Mouse (Mus musculus) cerebellum, postnatal 4 days (tissue): Measurements from ENCODE around the gene Lrrn4.

Experiments
- DNase-seq, 2 experiments: peaks; one replicate each; pipeline ENCODE4 v3.0.0; 2022; ENCODE audit warnings: low spot score in 2 of 2, mixed read lengths in 1 of 2

Gene Lrrn4

DNA sequence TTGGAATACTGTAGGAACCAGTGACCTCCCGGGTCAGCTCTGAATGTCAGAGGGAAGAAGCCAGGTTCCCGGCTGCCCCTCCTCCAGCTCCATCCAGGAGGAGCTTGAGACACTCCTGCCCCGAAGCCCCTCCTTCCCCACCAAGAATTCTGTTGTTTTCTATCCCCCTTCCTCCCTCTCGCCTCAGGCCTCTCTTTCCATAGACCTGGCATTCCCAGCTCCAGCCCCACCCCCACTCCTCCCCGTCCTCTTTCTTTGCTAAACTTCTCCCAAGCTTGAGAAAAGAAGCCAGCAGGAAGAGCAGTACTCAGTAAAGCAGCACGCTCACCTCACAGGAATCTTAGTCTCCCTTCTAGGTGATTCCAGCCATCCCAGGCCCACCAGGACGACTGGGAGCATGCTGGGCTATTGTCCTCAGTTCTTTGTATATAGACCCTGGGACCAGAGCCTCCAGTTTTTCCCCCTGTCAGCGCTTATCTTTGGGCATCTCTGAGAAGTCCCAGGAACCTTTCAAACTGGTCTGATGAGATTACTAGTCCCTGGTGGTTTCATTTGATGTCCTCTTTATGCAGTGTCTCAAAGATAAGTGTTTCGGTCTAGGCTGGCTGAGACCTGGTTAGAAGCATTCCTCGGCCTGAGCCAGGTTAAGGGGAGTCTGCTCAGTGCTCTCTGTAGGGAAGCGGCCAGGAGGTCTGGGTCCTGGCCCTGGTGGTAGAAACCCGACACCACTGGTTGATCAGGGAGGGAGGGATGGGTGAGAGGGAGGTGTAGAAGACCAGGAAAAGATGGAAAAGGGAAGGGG, at the start of gene Lrrn4:
Gene Lrrn4, minus strand, starts transcription at position 48 of the 802 bp plus-strand sequence.
- no peak for DNase-seq

DNA sequence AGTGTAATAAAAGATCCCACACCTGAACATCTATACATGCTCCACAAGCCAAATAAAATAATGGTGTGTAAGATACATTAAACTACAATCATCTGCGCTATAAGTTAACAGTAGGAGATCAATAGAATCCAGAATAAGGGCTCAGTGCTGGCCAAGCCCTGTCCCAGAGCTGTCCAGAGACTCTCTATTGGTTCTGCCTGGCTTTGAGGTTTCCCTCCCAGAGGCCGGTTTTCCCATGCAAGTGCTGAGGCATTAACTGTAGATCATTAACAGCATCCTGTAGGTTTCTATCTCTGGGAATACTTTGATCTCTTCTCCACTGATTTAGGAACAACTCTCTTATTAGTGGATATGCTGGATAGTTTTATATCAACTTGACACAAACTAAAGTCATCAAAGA, 48.3 kb upstream of the Lrrn4 start:
- DNase-seq, result no peak

DNA sequence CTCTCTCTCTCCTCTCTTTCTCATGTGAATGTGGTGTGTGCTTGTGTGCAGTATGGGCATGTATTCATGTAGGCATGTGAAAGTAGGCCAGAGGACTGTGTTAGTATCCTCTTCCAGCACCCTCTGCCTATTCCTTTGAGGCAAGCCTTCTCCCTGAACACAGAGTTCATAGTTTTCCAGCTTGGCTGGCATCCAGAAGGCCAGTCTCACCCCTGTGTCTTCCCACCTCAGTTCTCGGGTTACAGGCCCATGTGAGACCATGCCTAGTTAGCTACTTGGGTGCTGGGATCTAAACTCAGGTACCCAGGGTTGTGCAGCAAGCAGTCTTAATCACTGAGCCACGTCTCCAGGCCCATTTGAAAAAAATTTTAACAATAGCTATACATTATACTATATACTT, 47.2 kb upstream of the Lrrn4 start:
- no peak for DNase-seq

DNA sequence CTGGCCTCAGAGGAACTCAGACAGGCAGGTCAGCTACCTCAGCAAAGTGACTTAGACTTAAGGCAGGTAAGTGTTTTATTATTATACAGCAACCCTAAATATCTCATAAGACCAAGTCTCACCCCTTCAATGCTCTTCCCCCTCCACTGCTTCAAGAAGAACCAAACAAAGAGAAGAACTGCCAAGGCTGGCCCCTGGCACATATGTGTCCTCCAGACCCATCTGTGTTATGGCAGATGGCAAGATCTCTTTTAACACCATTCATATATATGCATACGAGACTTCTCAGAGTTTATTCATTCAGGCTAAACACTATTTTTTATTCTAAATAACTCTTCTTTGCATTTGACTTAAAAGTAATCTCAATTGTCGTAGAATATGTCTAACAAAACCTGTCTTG, 46.6 kb upstream of the Lrrn4 start:
- DNase-seq, result no peak

DNA sequence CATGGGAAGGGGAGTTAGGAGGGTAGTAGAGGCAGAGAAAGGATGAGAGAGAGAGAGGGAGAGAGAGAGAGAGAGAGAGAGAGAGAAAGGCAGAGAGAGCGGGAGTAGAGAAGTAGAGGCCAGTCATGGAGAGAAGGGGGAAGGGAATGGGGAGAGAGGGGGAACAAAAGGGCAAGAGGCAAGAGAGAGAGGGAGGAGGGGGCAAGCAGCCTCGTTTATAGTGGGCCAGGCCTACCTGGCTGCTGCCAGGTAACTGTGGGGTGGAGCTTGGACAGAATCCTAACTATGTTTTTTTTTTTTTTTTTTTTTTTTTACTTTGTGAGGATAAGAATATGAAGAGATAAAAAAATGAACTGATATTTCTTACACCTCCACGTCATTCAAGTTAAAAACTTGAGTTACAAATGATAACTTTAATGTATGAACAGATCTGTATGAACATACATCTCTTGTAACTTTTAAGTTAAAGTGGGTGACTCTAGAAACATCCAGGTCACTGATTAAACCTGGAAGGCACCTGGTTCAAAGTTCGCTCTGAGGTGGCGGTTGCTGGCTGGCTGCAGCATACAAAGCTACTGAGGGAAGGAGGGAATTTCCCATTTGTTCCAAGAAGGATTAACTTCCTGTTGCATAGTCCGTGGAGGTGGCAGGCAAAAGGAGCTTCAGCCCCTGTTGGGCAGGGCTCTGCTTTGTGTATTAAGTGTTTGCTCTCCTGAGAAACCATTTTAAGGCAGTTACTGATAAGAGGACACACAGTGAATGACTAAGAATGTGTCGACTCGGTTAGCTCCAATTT, 42.8 kb upstream of the Lrrn4 start:
- DNase-seq, result no peak

DNA sequence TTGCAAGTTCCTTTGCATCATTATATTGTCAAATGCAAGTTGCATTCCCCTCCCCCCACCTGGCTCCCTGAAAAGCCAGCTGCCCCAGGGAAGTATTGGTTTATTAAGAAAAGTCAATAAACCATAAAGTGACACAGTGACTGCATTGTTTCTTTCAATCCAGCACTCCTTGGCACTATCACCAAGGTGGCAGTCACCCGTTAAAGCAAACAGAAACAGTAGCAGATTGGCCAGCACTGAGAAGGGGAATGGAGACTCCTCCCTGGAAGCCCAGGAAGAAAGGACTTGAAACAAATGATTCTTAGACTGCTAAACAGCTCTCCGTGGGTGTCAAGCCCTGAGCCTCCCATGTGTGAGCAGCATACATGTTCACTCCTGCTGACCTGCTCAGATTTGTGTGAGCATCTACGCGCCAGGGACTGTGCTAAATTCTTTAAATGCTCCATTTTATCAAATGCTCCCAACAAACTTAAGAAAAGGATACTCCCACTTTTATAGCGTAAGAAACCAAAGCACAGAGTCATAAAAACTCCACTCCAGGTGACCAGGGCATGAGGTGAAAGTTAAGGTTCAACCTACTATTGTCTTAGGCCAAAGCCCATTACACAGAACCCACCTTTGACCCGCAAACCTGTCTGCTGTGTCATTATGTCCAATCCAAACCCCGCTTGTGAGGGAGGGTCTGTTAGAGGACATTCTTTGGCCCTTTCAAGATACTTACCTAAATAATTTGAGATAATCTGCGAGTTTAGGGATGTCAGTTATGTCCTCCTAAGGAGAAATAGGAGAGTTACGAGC, 41.6 kb upstream of the Lrrn4 start:
- DNase-seq, result no peak

DNA sequence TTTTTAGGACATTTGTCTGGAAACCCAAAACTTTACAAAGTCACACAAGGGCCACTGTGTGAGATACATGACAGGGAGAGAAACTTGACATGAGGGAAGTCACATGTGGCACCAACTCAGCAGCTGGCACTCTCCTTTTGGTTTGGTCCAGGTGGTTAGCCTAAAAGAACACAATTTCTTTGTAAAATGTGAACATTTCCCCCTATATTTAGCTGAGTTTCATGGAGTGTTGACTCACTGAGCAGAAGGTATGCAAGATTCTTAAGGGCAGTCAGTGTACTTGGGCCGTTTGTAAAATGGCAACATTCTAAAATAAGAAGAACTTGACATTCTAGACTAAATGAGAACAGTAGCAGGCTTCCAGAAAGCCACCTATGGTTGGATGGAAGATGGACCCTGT, 34.1 kb upstream of the Lrrn4 start:
- DNase-seq, result no peak

DNA sequence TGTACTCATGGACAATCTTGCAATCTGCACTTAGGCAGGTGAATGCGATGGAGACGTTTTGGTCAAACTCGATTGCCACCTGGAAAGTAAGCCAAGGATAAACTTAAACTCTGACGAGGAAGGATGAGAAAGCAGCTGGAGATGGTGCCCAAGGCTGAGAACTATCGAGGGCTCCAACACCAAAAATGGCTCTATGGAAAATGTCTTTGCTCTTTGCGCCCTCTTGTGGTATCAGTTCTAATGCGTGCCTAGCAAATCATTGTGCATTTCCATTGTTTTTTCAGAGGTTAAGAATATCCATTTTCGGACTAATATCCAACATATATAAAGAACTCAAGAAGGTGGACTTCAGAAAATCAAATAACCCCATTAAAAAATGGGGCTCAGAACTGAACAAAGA, 26.1 kb upstream of the Lrrn4 start:
- DNase-seq, result peak in 1 of 2 experiments; percentile 32

DNA sequence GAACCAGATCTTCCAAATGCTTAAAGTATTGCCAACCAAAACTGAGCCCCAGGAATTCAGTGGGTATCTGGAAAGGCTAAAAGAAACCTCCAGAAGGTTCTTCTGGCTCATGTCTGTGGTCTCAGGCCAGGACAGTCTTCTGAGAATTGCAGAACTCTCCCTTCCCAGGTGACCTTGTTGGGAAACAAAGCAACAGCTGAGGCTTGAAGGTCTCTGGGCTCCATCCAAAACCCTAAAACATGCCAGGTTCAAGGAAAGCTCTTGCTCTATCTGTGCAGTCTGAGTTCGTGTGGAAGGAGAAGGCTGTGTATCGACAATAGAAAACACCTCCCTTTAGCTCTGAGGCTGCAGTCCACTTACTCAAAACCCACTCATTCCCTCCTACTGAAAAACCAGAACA, 24.3 kb upstream of the Lrrn4 start:
- DNase-seq, result no peak

DNA sequence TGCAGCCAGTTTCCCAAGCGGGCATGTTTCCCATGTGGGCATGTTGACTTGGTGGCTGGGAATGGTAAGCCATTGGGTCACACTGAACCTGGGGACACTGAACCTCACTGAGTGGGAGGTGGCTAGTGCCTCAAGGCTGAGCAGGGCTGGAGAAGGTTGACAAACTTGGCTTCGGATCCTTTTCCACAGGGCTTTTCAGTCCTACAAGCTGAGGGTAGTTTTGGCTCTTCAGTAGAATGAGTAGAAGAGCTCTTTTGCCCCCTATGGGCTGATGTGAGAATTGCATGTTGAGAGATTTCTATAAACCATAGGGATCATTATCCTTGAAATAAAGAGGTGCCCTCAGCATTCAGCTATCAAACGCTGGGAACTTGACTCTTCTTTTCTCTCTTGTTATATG, 22.8 kb upstream of the Lrrn4 start:
- DNase-seq, result peak in 1 of 2 experiments; percentile 54

DNA sequence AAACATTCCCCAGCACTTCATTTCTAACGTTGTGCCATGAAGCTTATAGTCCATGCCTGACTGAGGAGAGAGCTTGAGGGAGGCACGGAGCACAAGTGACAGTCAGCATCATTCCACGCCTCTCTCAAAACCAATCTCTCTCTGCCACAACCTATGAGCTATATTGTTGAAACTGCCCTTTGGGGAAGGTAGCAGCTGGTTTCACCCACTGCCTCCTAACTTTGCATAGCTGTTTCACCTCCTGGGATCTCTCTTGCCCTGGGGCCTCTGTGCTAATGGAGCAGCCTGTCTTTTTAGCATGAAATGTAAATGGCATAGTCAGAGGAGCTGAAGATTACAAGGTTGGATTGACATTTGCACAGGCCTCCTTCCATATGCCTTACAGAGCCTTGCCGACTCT, 21.4 kb upstream of the Lrrn4 start:
- DNase-seq, result no peak

DNA sequence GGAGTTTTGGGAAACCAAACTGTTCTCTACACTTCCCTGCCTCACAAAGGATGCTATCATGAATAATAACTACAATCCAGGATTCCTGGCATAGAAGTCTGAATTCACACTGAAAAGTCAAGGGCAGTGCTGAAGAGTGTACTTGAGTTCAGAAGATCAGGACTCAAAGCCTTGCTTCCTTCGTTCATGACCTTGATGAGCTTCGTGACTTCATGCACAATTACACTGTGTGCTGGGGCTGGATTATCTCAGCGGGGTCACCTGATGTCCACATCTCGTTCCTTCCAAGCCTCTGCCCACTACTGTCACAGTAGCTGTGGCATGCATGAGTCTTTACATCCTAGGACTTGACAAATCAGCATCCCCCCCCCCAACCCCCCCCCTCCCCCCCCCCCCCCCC, 20.9 kb upstream of the Lrrn4 start:
- DNase-seq, result no peak

DNA sequence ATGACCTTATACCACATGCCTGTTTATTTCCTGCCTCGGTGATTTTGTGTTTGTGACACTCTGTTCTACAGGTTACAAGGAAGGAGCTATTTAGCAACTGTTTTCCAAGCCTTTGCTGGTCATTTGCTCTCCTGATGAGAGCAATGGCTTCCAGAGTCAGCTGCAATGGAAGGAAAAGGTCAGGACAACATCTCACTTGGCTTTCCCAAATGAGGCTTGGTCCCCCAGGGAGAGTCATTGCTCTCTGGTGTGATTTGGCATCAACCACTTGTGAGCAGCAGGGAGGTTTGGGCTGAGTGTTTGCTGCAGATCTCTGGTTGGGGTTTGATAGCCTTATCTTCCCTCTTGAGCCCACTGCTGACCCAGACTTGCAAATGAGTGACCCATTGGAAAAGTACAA, 19.9 kb upstream of the Lrrn4 start:
- DNase-seq, result no peak

DNA sequence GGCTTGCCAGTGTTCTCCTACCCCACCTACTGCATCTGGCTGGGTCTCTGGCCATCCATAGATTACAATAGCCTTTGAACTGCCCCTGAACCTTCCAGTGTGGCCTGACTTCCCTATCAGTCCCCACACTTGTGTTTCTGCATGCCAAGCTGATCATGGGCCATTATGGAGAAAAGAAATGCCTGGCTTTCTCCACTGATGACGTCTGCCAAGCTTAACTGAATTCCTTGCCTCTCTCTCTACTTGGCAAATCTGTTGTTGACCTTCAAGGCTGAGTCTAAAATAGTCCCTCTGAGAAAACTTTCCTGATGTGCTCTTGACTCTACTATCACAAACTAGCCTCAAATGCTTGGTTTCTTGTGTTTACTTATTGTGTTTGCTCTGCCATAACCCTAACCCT, 17.5 kb upstream of the Lrrn4 start:
- no peak for DNase-seq

DNA sequence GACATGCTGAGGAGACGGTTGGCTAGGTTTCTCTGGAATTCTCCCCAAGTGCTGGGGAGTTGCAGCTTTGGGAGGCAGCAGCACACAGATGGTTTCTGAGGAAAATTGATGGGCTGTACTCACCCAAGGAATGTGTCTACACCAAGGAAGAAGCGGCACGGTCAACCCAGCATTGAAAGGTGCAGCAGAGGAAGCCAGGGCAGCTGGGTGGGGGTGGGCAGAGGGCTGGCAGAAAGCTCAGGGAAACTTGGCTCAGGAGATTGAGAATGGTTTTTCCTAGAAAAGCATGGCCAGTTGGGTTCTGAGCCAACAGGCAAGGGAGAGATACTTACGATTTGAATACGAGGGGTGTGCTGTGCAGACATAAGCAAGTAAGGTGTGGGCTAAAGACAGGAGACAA, 13.1 kb upstream of the Lrrn4 start:
- DNase-seq, result no peak

DNA sequence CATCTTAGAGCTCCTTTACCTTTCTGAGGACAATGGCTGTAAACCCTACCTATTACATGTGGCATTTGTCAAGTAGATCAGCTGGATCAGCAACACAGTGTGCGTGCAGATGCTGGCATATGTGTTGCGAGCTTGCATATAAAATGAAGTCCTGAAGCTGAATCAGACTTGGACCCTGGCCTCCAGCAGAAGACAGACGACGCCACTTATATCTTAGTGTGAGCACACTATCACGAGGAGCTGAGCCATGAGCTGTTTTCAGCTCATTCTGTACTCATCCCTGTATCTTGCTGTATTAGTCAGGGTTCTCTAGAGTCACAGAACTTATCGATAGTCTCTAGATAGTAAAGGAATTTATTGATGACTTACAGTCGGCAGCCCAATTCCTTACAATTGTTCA, 4.6 kb upstream of the Lrrn4 start:
- no peak for DNase-seq

DNA sequence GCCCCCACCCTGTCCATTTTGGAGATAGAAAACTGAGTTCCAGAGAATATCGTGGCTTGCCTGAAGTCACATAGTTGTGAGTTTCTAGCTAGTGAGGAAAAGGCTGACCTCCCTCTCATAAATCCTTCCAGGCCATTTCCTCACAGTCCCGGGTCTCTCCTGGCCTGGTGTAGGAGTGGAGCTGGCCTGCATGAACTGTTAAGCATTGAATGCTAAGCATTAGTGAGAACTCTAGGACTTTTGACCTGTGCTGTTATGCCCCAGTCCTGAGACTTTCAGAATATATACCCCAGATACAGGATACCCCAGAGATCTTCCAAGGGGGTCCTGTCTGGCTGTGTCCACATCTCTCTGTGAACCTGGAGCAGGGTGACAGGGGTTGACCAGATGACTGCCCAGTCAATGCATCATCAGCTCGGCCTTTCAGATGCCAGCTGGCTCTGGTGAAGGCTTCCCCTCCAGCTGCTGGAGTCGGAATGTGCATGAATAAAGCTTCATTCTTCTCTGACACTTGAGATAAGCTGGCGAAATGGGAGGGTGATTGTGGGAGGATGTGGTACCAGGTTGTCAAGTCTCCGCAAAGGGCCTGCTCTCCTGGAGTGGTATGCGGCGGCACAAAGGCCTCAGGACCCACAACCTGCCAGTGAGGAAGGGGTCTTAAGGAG, 3.7 kb upstream of the Lrrn4 start:
- DNase-seq, result no peak

DNA sequence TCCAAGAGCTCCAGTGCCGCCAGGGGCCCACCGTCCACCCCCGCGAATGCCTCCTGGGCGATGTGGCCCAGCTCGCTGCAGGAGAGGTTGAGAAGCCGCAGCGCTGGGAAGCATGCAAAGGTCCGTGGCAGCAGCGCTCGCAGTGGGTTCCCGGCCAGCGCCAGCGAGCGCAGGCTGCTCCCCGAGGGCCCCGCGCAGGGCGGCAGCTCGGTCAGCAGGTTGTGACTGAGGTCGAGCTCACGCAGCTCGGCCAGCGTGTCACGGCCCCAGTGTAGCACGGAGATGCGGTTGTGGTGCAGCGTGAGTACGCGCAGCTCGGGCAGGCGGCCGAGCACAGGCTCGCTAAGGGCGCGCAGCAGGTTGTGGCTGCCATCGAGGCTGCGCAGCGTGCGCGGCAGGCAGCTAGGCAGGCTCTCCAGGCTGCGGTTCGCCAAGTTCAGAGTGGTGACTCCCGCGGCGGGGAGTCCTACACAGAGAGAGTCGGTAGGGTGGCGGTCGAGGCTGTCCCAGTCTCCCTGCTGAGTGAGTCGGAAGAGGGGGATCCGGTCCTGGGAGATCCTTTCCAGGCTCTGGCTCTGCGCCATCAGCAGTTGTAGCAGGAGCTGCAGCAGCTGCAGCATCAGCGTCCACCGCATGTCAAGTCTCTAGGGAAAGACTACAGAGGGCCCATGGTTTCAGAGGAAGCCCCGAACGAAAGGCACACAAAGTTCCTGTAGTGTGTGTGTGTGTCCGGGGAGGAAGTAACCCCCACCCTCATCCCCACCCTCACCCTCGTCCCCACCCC, 1.2 kb downstream of the Lrrn4 start:
- peak in 1 of 2 experiments; percentile 38 for DNase-seq

DNA sequence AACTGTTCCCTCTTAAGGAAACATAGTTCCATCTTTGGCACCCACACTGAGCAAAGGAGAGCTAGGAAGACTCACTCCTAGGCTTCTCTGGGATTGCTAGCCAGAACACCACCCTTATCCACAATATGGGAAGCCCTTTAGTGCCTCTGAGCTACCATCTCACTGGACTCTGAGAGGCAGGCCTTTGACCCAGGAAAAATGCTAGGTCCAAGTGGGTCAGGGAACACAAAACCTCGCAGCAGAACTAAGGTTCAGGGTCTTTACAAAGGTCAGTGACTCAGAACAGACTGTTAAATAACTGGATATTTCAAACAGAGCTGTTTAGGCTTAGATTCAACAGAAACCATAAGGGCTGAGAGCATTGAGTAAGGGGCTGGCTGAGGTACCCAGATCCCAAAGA, 3.7 kb downstream of the Lrrn4 start:
- DNase-seq, result no peak

DNA sequence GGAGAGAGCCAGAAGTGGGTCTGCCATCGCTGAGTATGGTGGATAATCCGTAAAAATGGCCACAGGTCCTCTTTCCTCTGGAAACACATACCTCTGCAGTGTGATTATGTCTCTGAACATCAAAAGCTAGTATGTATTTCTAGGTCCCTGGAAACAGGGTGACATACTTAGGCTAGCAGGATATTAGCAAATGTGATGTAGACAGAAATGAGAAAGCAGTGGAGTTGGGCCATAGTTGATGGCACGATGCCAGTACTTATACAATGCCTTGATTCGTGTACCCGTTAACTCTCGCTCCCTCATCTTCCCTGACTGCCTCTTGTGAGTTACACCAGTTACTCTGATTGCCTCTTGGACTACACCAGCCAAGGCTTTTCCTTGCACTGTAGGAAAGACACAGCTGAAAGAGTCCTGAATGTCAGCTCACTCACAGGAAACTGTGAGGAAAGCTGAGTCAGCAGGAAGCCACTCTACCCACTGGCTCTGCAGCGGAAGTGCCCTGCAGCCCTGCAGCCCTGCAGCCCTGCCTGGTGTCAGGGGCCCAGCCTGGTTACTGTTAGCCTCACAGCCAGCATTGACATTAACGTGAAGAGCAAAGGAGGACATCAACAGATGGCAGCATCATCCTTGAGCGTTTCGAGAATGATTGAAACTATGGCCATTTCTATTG, 6.9 kb downstream of the Lrrn4 start:
- no peak for DNase-seq

DNA sequence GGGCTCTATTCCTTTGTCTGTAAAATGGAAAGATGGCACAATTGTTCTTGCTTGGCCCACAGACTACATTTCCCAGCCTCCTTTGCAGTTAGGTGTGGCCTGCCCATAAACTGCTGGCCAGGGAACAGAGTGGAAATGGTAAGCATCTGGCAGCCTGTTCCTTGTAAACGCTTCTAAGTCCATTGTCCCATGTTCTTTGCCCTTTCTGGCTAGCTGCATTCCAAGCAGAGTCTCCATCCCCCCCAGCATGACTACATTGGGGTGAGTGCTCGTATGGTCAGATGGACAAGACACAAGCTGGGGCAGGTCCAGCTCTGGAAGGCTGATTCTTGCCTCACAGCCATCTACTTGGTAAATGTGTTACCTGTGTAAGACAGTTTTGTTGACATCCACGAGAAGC, 9.0 kb downstream of the Lrrn4 start:
- DNase-seq, result no peak
